Mouse (Mus musculus): ENCODE measurements around the gene Xpr1. TPM values are rescaled to one million over a fixed set of nuclear protein-coding genes. Genes with fewer than 3 reads are reported as not detected.
A peak's percentile ranks its signal among the peaks of the same experiment; 100 is the strongest.

The Xpr1 gene
- 13.0 and 13.2 TPM in 2 replicates for polyA plus RNA-seq (2016; fragmentation: Nextera tagmentation; extraction: Ambion mirVana)

DNA sequence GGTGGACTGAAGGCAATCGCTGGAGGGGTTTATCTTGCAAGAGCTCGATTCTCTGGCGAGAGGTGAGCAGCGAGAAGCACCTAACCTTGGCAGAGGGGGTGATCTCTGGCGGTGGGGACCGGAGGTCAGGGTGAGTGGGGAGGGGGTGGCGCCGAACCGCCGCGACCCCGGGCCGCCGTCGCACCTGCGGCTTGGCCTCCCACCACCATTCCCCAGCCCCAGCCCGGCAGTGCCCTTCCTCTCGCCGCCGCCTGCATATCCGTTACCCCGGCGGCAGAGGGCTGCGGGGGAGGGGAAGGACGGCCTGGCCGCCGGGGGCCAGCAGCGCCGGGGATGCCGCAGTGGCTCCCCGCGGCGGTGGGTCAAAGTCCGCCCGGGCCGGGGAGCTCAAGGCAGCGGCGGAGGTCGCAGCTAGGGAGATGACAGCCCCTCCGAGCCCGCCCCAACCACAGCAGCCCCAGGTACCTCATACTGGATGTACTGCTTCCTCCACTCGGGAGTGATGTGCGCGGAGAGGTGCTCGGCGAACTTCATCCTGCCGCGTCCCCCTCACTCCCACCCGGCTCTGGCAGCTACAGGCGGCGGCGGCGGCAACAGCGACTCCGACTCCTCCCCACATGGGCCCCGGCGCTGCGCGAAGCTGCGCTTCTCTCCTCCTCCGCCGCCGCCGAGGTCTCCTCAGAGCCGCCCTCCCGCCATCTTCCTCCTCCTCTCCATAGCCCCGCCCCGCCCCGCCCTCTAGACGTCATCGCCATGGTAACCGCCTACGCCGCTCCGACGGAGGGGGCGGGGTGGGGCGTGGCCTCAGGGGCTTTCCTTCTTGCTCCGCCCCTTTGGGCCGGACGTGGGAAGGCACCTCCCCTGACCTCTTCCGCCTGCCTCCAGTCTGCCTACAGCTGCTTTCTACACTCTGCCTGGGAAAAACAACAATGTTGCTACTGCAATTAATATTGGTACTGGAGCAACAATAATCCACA is at the start of gene Xpr1:
TSS of gene Xpr1 (minus strand) at position 715 of the 977 bp plus-strand sequence.
- H3K27me3 ChIP-seq (replicated peaks): no peaks in the 10 kb centered on the region
- under 1% methylated on average over 82 of the region's 82 CpGs for WGBS
- peak within 1 kb of the TSS; percentile 89 for H3K27ac ChIP-seq (ENCODE audit: poor library complexity, severe bottlenecking)
- peak within 1 kb of the TSS; percentile 96 for H3K4me3 ChIP-seq
- ATAC-seq (ENCODE audit: insufficient number of reproducible peaks, low FRiP score): peak; percentile 98
- H3K9ac ChIP-seq: peak within 1 kb of the TSS; percentile 85
- H3K36me3 ChIP-seq: no peaks in the 10 kb centered on the region
- H3K4me2 ChIP-seq: peak within 1 kb of the TSS; percentile 80
- peaks cover 3% of the 10 kb centered on the region for H3K4me1 ChIP-seq (replicated peaks)
- no peaks in the 10 kb centered on the region for H3K9me3 ChIP-seq (replicated peaks)

DNA sequence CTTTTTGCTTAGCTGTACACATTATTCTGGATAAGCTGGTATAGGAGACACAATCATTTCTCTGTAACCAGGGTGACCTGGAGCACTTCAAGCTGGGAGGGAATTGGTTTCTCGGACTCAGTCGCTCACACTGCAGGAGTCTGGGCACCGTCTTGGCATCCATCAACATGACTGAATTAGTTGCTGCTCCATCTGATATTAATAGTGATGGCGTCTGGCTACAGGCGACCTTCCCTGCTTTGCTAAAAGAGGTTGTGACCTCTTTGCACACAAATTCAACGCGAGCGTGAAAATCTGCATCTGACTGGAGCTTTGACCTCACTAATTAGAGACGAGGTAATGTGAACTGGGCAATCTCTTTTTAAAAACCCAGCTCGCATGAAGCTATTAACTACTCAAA is 46.2 kb upstream of the Xpr1 start:
- WGBS: 74% methylated on average over 10 of the region's 10 CpGs
- H3K9me3 ChIP-seq (replicated peaks): no peaks in the 10 kb centered on the region
- no peak overlapping the region for H3K9ac ChIP-seq
- peaks cover 9% of the 10 kb centered on the region for H3K4me1 ChIP-seq (replicated peaks)
- H3K4me2 ChIP-seq: no peak overlapping the region
- no peak for ATAC-seq (ENCODE audit: insufficient number of reproducible peaks, low FRiP score)
- H3K36me3 ChIP-seq: no peaks in the 10 kb centered on the region
- no peaks in the 10 kb centered on the region for H3K27me3 ChIP-seq (replicated peaks)
- no peak overlapping the region for H3K4me3 ChIP-seq
- H3K27ac ChIP-seq (ENCODE audit: poor library complexity, severe bottlenecking): no peak overlapping the region

DNA sequence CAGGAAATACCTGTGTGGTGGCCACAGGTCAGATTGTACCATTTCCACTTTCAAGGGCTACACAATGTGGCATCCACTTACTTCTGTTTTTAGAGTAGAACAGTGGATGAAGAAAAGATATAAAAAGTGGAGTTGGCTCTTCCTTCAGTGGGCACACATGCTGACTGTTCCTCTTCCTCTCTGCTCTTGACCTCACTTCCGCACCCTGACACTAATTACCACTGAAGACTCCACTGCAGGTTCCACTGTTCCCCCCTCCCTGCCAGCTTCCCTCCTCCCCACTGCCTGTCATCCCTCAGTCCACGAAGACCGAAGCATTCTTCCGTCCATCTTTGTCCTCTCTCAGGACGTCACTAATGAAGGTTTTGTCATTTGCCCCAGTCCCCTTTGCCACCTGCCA is 45.4 kb upstream of the Xpr1 start:
- no peaks in the 10 kb centered on the region for H3K36me3 ChIP-seq
- no peak for ATAC-seq (ENCODE audit: insufficient number of reproducible peaks, low FRiP score)
- H3K27ac ChIP-seq (ENCODE audit: poor library complexity, severe bottlenecking): no peak overlapping the region
- peaks cover 13% of the 10 kb centered on the region for H3K4me1 ChIP-seq (replicated peaks)
- H3K4me2 ChIP-seq: no peak overlapping the region
- no peaks in the 10 kb centered on the region for H3K9me3 ChIP-seq (replicated peaks)
- no peaks in the 10 kb centered on the region for H3K27me3 ChIP-seq (replicated peaks)
- whole genome bisulfite sequencing: 81% methylated on average over 5 of the region's 5 CpGs
- no peak overlapping the region for H3K4me3 ChIP-seq
- H3K9ac ChIP-seq: no peak overlapping the region

DNA sequence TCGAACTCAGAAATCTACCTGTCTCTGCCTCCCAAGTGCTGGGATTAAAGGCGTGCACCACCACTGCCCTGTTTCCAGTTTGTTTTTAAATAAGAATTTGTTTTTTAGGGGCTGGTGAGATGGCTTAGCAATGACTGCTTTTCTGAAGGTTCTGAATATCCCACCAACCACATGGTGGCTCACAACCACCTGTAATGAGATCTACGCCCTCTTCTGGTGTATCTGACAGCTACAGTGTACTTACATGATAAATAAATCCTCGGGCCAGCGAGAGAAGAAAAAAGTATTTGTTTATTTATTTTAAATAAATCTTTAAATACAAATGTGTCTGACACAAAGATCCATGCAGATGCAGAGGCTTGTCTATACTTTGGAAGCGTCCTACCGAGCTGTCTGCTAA is 40.3 kb upstream of the Xpr1 start:
- H3K36me3 ChIP-seq: no peaks in the 10 kb centered on the region
- WGBS: 86% methylated on average over 7 of the region's 7 CpGs
- no peaks in the 10 kb centered on the region for H3K27me3 ChIP-seq (replicated peaks)
- no peak overlapping the region for H3K4me3 ChIP-seq
- ATAC-seq (ENCODE audit: insufficient number of reproducible peaks, low FRiP score): no peak
- peaks cover 13% of the 10 kb centered on the region for H3K4me1 ChIP-seq (replicated peaks)
- H3K9ac ChIP-seq: no peak overlapping the region
- H3K4me2 ChIP-seq: no peak overlapping the region
- H3K9me3 ChIP-seq (replicated peaks): no peaks in the 10 kb centered on the region
- H3K27ac ChIP-seq (ENCODE audit: poor library complexity, severe bottlenecking): no peak overlapping the region

DNA sequence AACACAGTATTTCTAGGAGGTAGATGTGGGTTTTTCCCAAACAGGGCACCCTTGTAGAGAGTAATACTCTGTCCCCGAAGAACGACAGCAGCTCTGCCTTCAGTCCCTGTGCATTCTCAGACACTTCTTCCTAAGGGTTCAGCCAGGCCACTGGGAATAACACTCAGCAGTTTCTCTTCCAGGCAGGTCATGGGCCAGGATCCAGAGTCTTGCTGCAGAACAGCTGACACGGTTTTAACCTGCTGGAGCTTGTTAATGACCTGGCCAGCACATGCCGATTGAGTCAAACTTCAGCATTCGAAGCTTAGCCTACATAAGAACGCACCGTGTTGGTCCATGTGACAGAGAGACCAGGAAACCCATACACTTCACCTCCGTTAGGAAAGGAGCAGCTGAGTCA is 36.0 kb upstream of the Xpr1 start:
- WGBS: 79% methylated on average over 8 of the region's 8 CpGs
- Histone ChIP-seq H3K27ac (ENCODE audit: poor library complexity, severe bottlenecking) (no peak overlapping the region), H3K27me3 (replicated peaks) (no peaks in the 10 kb centered on the region), H3K4me2 (no peak overlapping the region), H3K4me3 (no peak overlapping the region), H3K4me1 (replicated peaks) (0 out of 2 replicates have a peak, but pooled peaks cover 3% of the 10 kb centered on the region), H3K36me3 (no peaks in the 10 kb centered on the region), H3K9me3 (replicated peaks) (no peaks in the 10 kb centered on the region), H3K9ac (no peak overlapping the region)
- no peak for ATAC-seq (ENCODE audit: insufficient number of reproducible peaks, low FRiP score)

DNA sequence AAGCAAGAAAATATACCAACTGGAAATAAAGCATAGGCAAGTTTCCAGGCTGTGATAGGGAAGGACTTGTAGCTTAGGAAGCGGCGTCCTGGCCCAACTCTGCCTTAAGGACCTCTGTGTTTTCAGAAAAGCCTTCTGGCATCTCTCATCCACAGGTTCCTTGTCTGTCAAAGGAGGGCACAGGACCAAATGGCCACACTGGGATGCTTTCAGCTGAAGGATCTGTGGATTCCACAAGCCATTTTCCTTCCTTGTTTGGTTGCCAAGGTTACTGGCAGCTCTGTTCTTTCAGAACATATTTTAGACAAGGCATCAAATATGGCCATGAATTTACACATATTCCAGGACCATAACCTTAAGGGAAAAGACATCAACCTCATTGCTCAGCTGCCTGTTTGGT is 31.7 kb upstream of the Xpr1 start:
- 71% methylated on average over 2 of the region's 2 CpGs for WGBS
- H3K4me2 ChIP-seq: no peak overlapping the region
- H3K4me3 ChIP-seq: no peak overlapping the region
- no peaks in the 10 kb centered on the region for H3K36me3 ChIP-seq
- no peak for ATAC-seq (ENCODE audit: insufficient number of reproducible peaks, low FRiP score)
- H3K27me3 ChIP-seq (replicated peaks): no peaks in the 10 kb centered on the region
- no peak overlapping the region for H3K9ac ChIP-seq
- no peaks in the 10 kb centered on the region for H3K9me3 ChIP-seq (replicated peaks)
- 0 out of 2 replicates have a peak, but pooled peaks cover 3% of the 10 kb centered on the region for H3K4me1 ChIP-seq (replicated peaks)
- H3K27ac ChIP-seq (ENCODE audit: poor library complexity, severe bottlenecking): no peak overlapping the region

DNA sequence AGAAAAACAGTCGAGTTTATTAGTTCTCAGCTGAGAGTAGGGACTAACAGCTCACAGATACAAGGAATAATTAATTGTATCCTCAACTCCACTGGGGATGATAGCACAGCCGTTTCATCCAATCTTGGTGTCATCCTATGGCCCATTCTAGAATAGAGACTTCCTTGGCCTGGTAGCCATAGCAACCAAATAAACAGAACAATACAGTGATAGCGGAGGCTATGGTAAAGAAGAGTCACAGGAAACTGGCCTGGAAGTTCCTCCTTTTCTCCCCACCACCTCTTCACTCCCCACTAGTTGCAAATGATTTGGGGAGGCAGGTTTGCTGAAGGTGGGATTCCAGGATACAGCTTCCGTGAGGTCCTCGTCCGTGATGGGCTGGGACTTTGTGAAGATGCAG is 30.1 kb upstream of the Xpr1 start:
- Histone ChIP-seq H3K9ac (no peak overlapping the region), H3K36me3 (no peaks in the 10 kb centered on the region), H3K4me3 (no peak overlapping the region), H3K27ac (ENCODE audit: poor library complexity, severe bottlenecking) (no peak overlapping the region), H3K4me2 (no peak overlapping the region), H3K9me3 (replicated peaks) (no peaks in the 10 kb centered on the region), H3K4me1 (replicated peaks) (0 out of 2 replicates have a peak, but pooled peaks cover 3% of the 10 kb centered on the region), H3K27me3 (replicated peaks) (no peaks in the 10 kb centered on the region)
- no peak for ATAC-seq (ENCODE audit: insufficient number of reproducible peaks, low FRiP score)
- 60% methylated on average over 6 of the region's 6 CpGs for WGBS

DNA sequence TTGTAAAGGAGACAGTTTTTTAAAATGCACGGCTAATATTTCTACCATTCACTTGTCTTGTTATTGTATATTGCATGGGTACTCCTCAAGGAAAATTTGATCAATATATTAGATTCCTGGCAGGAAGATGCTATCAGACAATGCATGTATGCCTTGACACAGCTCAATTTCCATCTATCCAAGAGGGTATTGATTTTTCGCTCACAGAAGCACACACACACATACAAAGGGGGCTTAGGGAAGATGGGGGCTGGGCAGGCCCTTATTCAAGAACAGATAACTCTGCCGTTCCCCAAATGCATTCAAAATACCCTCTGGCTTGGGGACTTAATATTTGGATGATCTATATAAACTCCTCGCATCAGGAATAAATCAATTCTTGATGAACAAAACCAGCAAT is 25.9 kb upstream of the Xpr1 start:
- no peak overlapping the region for H3K4me2 ChIP-seq
- no peak overlapping the region for H3K27ac ChIP-seq (ENCODE audit: poor library complexity, severe bottlenecking)
- H3K4me1 ChIP-seq (replicated peaks): peaks cover 7% of the 10 kb centered on the region; the same call in 1 of the 2 replicates
- H3K4me3 ChIP-seq: no peak overlapping the region
- H3K27me3 ChIP-seq (replicated peaks): no peaks in the 10 kb centered on the region
- no peak for ATAC-seq (ENCODE audit: insufficient number of reproducible peaks, low FRiP score)
- no peaks in the 10 kb centered on the region for H3K36me3 ChIP-seq
- no peak overlapping the region for H3K9ac ChIP-seq
- WGBS: 84% methylated on average over 4 of the region's 4 CpGs
- H3K9me3 ChIP-seq (replicated peaks): no peaks in the 10 kb centered on the region

DNA sequence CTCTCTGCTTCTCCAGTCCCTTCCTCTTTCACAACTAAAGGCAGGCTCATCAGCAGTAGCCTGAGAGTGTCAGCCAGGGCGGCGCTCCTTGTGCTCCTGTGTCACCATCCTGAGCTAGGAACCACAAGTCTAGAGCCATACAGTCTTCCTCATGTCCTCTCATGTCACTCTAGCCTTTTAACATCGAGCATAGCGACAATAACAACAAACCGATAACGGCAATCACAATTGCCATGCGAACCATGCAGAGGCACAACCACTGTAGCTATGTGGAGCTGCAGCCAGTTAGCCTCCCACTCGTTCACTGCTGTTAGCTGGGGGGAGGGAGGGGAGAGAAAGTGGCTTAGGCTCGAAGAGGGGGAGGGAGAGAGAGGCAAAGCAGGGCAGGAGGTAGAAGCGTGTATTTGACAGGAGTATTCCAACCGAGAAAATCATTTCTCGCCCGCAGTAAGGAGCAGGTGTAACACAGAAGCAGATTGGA is 25.3 kb upstream of the Xpr1 start:
- Histone ChIP-seq H3K9me3 (replicated peaks) (no peaks in the 10 kb centered on the region), H3K27ac (ENCODE audit: poor library complexity, severe bottlenecking) (no peak overlapping the region), H3K9ac (no peak overlapping the region), H3K27me3 (replicated peaks) (no peaks in the 10 kb centered on the region), H3K36me3 (no peaks in the 10 kb centered on the region), H3K4me3 (no peak overlapping the region), H3K4me1 (replicated peaks) (peaks cover 7% of the 10 kb centered on the region; the same call in 1 of the 2 replicates), H3K4me2 (no peak overlapping the region)
- WGBS: 58% methylated on average over 13 of the region's 13 CpGs
- no peak for ATAC-seq (ENCODE audit: insufficient number of reproducible peaks, low FRiP score)

DNA sequence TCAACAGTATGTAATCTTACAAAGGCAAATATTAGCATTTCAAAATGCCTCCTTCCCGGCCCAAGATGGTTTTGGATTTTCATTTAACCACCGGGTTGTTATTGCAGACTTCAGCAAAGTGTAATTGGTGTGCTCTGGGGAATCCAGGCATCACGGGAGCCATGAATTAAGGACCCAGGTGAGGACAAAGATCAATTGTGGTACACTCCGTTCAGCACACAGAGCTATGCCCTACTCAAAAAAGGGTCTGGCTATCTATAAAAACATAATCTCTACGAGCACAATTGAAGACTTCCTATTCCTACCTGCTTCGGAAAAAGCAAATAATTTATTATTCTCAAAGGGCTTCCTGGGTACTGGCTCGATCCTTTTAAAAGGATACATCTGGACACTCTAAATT is 22.3 kb upstream of the Xpr1 start:
- Histone ChIP-seq H3K27ac (ENCODE audit: poor library complexity, severe bottlenecking) (no peak overlapping the region), H3K4me2 (no peak overlapping the region), H3K4me1 (replicated peaks) (peaks cover 9% of the 10 kb centered on the region), H3K4me3 (no peak overlapping the region), H3K9ac (no peak overlapping the region), H3K36me3 (no peaks in the 10 kb centered on the region), H3K27me3 (replicated peaks) (no peaks in the 10 kb centered on the region), H3K9me3 (replicated peaks) (no peaks in the 10 kb centered on the region)
- ATAC-seq (ENCODE audit: insufficient number of reproducible peaks, low FRiP score): no peak
- WGBS: 77% methylated on average over 7 of the region's 7 CpGs

DNA sequence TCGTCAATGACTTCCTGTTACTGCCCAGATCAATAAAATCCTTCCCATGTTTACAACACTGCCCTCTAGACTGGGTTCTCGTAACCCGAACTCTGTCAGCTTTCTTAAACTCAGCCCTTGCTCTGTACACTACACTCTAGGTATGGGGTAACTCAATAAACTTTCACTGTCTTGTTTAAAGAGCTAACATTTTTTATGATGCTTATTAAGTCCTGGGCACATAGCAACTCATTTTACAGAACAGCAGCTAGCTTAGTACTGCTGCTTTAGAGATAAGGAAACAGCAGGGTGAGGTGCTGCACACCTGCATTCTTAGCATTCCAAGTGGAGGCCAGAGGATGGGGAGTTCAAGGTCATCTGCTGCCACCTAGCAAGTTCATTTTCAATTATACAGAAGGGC is 21.3 kb upstream of the Xpr1 start:
- H3K4me2 ChIP-seq: no peak overlapping the region
- ATAC-seq (ENCODE audit: insufficient number of reproducible peaks, low FRiP score): no peak
- H3K9ac ChIP-seq: no peak overlapping the region
- H3K27me3 ChIP-seq (replicated peaks): no peaks in the 10 kb centered on the region
- 48% methylated on average over 3 of the region's 3 CpGs for WGBS
- peaks cover 9% of the 10 kb centered on the region for H3K4me1 ChIP-seq (replicated peaks)
- H3K9me3 ChIP-seq (replicated peaks): no peaks in the 10 kb centered on the region
- H3K27ac ChIP-seq (ENCODE audit: poor library complexity, severe bottlenecking): no peak overlapping the region
- H3K36me3 ChIP-seq: no peaks in the 10 kb centered on the region
- H3K4me3 ChIP-seq: no peak overlapping the region
